Mouse (Mus musculus) ES-Bruce4 (cell line): Measurements from ENCODE around the gene Yipf2. TPM values are rescaled to one million over a fixed set of nuclear protein-coding genes. Genes with fewer than 3 reads are reported as not detected.

Source experiments
- H3K27ac ChIP-seq: 2 replicates; pipeline ENCODE4 v1.5.1; 2012; ENCODE audit warnings: low read length, inconsistent platforms; ENCODE audit not compliant: insufficient read depth
- H3K27me3 ChIP-seq: 2 replicates; pipeline ENCODE4 v1.6.1; 2012; ENCODE audit warnings: mild to moderate bottlenecking, low read length, inconsistent platforms; ENCODE audit not compliant: control insufficient read depth, poor library complexity, insufficient read depth, severe bottlenecking
- H3K36me3 ChIP-seq: 2 replicates; pipeline ENCODE4 v1.6.1; 2012; ENCODE audit warnings: inconsistent platforms, mild to moderate bottlenecking, low read length, moderate library complexity; ENCODE audit not compliant: control insufficient read depth, poor library complexity, insufficient read depth, severe bottlenecking
- H3K4me1 ChIP-seq: one replicate; pipeline ENCODE4 v1.8.1; 2011; ENCODE audit warnings: low read length; ENCODE audit not compliant: control insufficient read depth, insufficient read depth
- H3K4me3 ChIP-seq: 2 replicates; pipeline ENCODE4 v1.5.1; 2011; ENCODE audit warnings: low read depth, mild to moderate bottlenecking, low read length
- H3K9ac ChIP-seq: 2 replicates; pipeline ENCODE4 v1.6.1; 2012; ENCODE audit warnings: low read depth, mild to moderate bottlenecking, inconsistent platforms; ENCODE audit not compliant: poor library complexity, severe bottlenecking
- H3K9me3 ChIP-seq: replicated peaks from 2 replicates; pipeline ENCODE4 v1.6.1; 2012; ENCODE audit warnings: mild to moderate bottlenecking, low read length, inconsistent platforms; ENCODE audit not compliant: control insufficient read depth, poor library complexity, insufficient read depth, severe bottlenecking
- CTCF ChIP-seq: IDR thresholded peaks from one replicate; pipeline ENCODE4 v1.8.1; 2011; ENCODE audit warnings: low read depth, low read length
- EP300 ChIP-seq: IDR thresholded peaks from 2 replicates; pipeline ENCODE4 v1.6.1; 2011; ENCODE audit warnings: low read depth, low read length; ENCODE audit not compliant: insufficient read depth
- POLR2A ChIP-seq: IDR thresholded peaks from one replicate; pipeline ENCODE4 v1.8.1; 2011; ENCODE audit warnings: low read length; ENCODE audit not compliant: insufficient read depth
- polyA plus RNA-seq: library from polyadenylated mRNA; stranded (reverse); fragments of >200 nt; gene quantifications from 2 replicates; pipeline ENCODE4 v1.2.4, GENCODE M21; 2011; ENCODE audit warnings: low read depth; ENCODE audit not compliant: missing spikeins, insufficient read depth, insufficient read length

Gene Yipf2
- polyA plus RNA-seq, 1 experiment, result 17.4 TPM

DNA sequence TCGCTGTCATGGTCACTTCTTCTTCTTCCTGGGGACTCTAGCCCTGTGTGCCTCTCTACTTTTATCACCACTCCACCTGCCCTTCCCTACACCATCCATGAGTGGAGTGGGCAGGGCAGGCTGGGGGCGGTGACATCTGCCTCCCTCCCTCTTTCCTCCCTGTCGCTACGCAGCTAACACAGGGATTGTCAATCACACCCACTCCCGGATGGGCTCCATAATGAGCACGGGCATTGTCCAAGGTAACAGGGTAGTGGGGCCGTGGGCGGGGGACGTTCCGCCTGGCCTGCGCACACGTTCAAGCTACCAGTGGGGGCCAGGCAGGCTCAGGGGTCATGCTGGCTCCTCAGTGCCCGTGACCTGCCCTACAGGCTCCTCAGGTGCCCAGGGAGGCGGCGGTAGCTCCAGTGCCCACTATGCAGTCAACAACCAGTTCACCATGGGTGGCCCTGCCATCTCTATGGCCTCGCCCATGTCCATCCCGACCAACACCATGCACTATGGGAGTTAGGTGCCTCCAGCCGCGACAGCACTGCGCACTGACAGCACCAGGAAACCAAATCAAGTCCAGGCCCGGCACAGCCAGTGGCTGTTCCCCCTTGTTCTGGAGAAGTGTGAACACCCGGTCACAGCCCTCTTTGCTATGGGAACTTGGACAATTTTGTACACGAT, 4.8 kb downstream of the Yipf2 start:
- Histone ChIP-seq H3K9ac (no peak overlapping the region), H3K27ac (no peak overlapping the region), H3K4me1 (no peaks in the 10 kb centered on the region), H3K36me3 (peaks cover 38% of the 10 kb centered on the region), H3K9me3 (no peaks in the 10 kb centered on the region), H3K27me3 (no peaks in the 10 kb centered on the region), H3K4me3 (no peak overlapping the region)
- TF ChIP-seq EP300 (no peak), CTCF (no peak), POLR2A (no peak)

DNA sequence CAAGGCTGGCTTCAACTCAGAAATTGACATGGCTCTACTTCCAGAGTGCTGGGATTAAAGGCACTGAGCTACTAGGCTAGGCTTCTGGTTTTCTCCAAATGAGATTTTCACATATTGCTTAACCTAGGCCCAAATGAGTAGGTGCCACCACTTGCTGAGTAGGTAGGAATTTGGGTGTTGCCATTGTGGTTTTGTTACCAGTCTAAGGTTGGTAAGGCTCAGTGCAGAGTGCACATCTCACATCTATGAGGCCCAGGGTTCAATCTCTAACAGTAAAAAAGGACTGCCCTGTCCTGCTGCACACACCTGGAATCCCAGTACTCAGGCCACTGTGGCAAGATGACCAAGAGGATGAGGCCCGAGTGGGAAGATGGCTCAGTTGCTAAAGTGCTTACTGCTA, 7.2 kb downstream of the Yipf2 start:
- Histone ChIP-seq H3K4me1 (no peaks in the 10 kb centered on the region), H3K4me3 (no peak overlapping the region), H3K9me3 (no peaks in the 10 kb centered on the region), H3K27ac (no peak overlapping the region), H3K9ac (no peak overlapping the region), H3K36me3 (peaks cover 52% of the 10 kb centered on the region), H3K27me3 (no peaks in the 10 kb centered on the region)
- TF ChIP-seq CTCF, result no peak
- no peak for TF ChIP-seq POLR2A
- no peak for TF ChIP-seq EP300

DNA sequence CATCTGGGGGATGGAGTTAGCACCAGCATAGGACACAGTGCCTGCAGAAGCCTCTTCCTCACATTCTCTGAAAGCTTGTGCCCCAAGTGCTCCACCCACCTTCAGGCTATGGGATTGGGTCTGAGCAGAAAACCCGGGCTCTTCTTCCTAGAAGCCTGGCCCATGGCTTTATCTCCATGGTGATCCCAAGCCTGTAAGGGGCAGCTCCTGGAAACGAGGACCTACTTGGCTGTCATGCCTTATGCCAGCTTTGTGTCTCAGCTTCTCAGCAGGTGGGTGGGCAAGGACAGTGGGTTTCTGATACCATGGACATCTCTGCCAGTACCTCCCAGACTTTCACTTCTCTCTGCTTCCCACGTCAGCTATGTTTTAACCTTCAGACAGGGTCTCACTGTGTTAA, 14.4 kb downstream of the Yipf2 start:
- peaks cover 41% of the 10 kb centered on the region for H3K36me3 ChIP-seq
- H3K27me3 ChIP-seq, result no peaks in the 10 kb centered on the region
- H3K27ac ChIP-seq, result no peak overlapping the region
- H3K9ac ChIP-seq, result no peak overlapping the region
- TF ChIP-seq POLR2A, result no peak
- TF ChIP-seq CTCF, result no peak
- no peak for TF ChIP-seq EP300
- no peaks in the 10 kb centered on the region for H3K9me3 ChIP-seq
- no peaks in the 10 kb centered on the region for H3K4me1 ChIP-seq
- H3K4me3 ChIP-seq, result no peak overlapping the region

DNA sequence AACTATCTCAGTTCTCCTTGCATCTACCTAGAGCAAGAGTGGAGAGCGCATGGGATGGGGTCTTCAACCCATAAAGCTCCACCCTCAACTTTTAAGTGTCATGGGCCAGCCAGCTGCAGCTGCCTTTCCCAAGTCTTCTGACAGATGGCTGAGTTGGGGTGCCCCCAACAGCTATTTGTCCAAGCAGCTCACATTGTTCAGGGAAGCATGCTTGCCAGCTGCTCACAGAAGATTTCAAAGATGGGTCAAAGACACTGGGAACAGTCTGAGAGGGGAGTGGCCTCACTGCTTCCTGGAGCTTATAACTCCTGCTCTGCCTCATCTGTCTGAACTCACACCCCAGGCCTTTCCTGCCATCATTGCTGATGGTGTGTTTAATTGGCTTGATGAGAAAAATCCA, 16.3 kb downstream of the Yipf2 start:
- TF ChIP-seq EP300 (no peak), CTCF (no peak), POLR2A (no peak)
- Histone ChIP-seq H3K4me1 (no peaks in the 10 kb centered on the region), H3K27ac (no peak overlapping the region), H3K27me3 (no peaks in the 10 kb centered on the region), H3K4me3 (no peak overlapping the region), H3K36me3 (peaks cover 40% of the 10 kb centered on the region), H3K9ac (no peak overlapping the region), H3K9me3 (no peaks in the 10 kb centered on the region)

DNA sequence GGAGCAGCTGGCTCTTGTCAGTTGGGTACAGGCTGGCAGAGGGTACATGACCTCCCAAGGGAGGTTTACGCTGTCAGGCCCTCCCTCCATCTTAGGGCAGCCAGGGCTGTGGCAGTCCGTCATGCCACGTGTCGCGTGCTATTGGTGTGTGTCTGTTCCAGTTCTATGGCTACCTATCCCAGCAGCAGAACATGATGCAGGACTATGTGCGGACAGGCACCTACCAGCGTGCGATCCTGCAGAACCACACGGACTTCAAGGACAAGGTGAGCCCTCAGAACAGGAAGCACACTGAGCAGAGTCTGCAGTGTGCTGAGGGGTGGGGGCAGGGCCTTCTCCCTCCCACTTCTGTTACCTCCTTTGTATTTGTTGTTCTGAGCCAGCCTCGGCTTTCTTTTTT, 17.4 kb downstream of the Yipf2 start:
- Histone ChIP-seq H3K27me3 (no peaks in the 10 kb centered on the region), H3K27ac (no peak overlapping the region), H3K9me3 (no peaks in the 10 kb centered on the region), H3K36me3 (peaks cover 44% of the 10 kb centered on the region), H3K9ac (no peak overlapping the region), H3K4me1 (no peaks in the 10 kb centered on the region), H3K4me3 (no peak overlapping the region)
- TF ChIP-seq CTCF (no peak), EP300 (no peak), POLR2A (no peak)

DNA sequence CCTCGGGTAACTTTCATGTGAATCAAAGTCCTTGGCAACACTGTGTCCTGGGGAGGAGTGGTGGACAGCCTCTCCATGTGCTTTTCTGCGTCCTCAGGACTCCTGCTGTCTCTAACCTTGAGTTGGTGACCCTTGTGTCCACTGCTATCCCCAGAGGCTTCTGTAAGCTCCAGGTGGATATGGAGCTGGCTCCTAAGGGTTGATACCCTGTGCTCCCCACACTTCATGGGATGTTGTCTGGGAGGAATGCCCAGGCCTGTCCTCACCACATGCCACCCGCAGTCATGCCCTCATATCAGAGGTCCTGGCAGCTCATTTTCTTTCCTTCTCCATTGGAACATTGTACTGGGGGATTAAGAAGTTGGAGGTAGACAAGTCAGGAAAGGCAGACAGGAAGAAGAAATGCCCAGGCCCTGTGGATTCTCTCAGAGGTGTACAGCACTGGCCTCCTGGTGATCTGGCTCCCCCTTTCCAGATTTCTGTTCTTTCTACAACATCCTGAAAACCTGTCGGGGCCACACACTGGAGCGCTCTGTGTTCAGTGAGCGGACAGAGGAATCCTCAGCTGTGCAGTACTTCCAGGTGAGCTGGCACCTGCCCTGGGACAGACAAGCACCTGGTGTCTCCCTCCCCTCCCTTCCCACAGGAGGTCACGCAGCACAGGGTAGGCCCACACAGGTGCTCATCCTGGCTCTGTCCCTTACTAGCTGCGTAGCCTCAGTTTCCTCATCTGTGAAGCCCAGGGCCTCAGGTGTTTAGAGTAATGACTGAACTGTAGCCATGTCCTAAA, 18.4 kb downstream of the Yipf2 start:
- peaks cover 41% of the 10 kb centered on the region for H3K36me3 ChIP-seq
- no peaks in the 10 kb centered on the region for H3K9me3 ChIP-seq
- TF ChIP-seq CTCF (no peak), EP300 (no peak), POLR2A (no peak)
- H3K27ac ChIP-seq, result peak overlapping the region; percentile 17; the same call in 1 of the 2 replicates
- H3K9ac ChIP-seq, result no peak overlapping the region
- H3K4me1 ChIP-seq, result no peaks in the 10 kb centered on the region
- no peak overlapping the region for H3K4me3 ChIP-seq
- no peaks in the 10 kb centered on the region for H3K27me3 ChIP-seq
